Mouse (Mus musculus): ENCODE results near the gene Tbc1d23. TPM values are rescaled to one million over a fixed set of nuclear protein-coding genes. Genes with fewer than 3 reads are reported as not detected.
"Not testable (repeated sequence)": the region's sequence is repeated elsewhere in the genome, so short reads cannot be mapped to it uniquely, and the experiment has no call there.

The Tbc1d23 gene
- polyA plus RNA-seq, 1 experiment from 2014 or later, result 15.5 TPM

- WGBS, result 93% methylated on average over 14 of the region's 14 CpGs
Measured at GRCm38 (mm10) chr16:57191214-57191613, 40.1 kb downstream of the Tbc1d23 start.

DNA sequence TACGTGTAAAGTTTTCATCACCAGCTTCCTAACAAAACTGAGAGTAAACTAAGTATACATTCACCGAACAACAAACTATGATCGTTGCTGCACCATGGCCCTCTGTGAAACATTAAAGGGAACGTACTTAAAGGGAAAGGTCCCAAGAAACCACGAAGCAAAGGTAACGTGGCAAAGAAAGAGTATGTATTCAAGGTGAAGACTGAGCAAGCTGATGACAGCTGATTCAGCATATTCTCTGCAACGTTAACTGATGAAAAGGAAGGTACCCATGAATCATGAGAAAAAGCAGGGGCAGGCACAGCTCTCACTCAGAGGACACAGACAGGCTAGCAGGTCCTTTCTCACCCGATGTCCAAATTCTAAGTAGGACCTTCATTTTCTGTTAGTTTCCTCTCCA lies 40.9 kb downstream of the Tbc1d23 start:
- WGBS, result 95% methylated on average over 8 of the region's 8 CpGs
- peaks cover 46% of the 10 kb centered on the region for H3K36me3 ChIP-seq
- H3K4me1 ChIP-seq, result no peaks in the 10 kb centered on the region
- DNase-seq (ENCODE audit: low spot score), result no peak
- no peaks in the 10 kb centered on the region for H3K9me3 ChIP-seq (replicated peaks)
- no peak overlapping the region for H3K27ac ChIP-seq (replicated peaks)
- no peak overlapping the region for H3K4me3 ChIP-seq
- no peaks in the 10 kb centered on the region for H3K27me3 ChIP-seq (ENCODE audit: low read depth, poor library complexity, severe bottlenecking)

More at GRCm38 (mm10) chr16:57191214-57191613, 40.1 kb downstream of the Tbc1d23 start:
- H3K36me3 ChIP-seq, result peaks cover 39% of the 10 kb centered on the region
- DNase-seq (ENCODE audit: low spot score), result no peak
- no peaks in the 10 kb centered on the region for H3K9me3 ChIP-seq (replicated peaks)
- no peaks in the 10 kb centered on the region for H3K4me1 ChIP-seq
- no peak overlapping the region for H3K27ac ChIP-seq (replicated peaks)
- H3K27me3 ChIP-seq (ENCODE audit: low read depth, poor library complexity, severe bottlenecking), result no peaks in the 10 kb centered on the region
- no peak overlapping the region for H3K4me3 ChIP-seq

- Histone ChIP-seq H3K27me3 (ENCODE audit: low read depth, poor library complexity, severe bottlenecking) (no peaks in the 10 kb centered on the region), H3K27ac (replicated peaks) (no peak overlapping the region), H3K9me3 (replicated peaks) (no peaks in the 10 kb centered on the region), H3K4me1 (no peaks in the 10 kb centered on the region), H3K36me3 (peaks cover 46% of the 10 kb centered on the region), H3K4me3 (no peak overlapping the region)
- no peak for DNase-seq (ENCODE audit: low spot score)
- WGBS, result 94% methylated on average over 2 of the region's 2 CpGs
Measured at GRCm38 (mm10) chr16:57189493-57189892, 41.8 kb downstream of the Tbc1d23 start.

GRCm38 (mm10) chr16:57186618-57187017 lies 44.7 kb downstream of the Tbc1d23 start:
- H3K36me3 ChIP-seq, result peaks cover 61% of the 10 kb centered on the region
- no peaks in the 10 kb centered on the region for H3K4me1 ChIP-seq
- H3K27me3 ChIP-seq (ENCODE audit: low read depth, poor library complexity, severe bottlenecking), result no peaks in the 10 kb centered on the region
- WGBS, result 99% methylated on average over 4 of the region's 4 CpGs
- no peak overlapping the region for H3K27ac ChIP-seq (replicated peaks)
- H3K4me3 ChIP-seq, result no peak overlapping the region
- H3K9me3 ChIP-seq (replicated peaks), result no peaks in the 10 kb centered on the region
- DNase-seq (ENCODE audit: low spot score), result no peak

DNA sequence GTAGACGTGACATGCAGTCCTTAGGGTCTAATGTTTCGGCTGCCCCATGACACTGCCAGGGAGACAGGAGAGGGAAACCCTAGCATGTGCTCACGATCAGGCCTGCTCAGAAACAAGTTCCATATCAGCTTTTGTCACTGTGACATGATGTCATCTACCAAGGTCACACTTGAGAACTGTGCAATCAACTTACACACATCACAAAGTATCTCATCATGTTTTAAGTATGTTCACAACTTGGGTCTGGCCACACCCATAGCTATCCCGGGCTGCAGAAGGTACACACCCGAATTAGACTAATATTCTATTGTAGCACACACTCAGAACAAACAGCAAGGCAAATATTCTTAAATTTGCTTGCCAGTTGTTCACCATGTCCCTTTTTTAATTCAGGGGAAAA lies 49.3 kb downstream of the Tbc1d23 start:
- DNase-seq (ENCODE audit: low spot score), result no peak
- H3K27ac ChIP-seq (replicated peaks), result no peak overlapping the region
- 87% methylated on average over 5 of the region's 5 CpGs for WGBS
- no peak overlapping the region for H3K4me3 ChIP-seq
- no peaks in the 10 kb centered on the region for H3K4me1 ChIP-seq
- no peaks in the 10 kb centered on the region for H3K27me3 ChIP-seq (ENCODE audit: low read depth, poor library complexity, severe bottlenecking)
- H3K9me3 ChIP-seq (replicated peaks), result no peaks in the 10 kb centered on the region
- H3K36me3 ChIP-seq, result peaks cover 45% of the 10 kb centered on the region

GRCm38 (mm10) chr16:57181180-57181579 lies 50.1 kb downstream of the Tbc1d23 start:
- H3K27ac ChIP-seq (replicated peaks), result no peak overlapping the region
- no peaks in the 10 kb centered on the region for H3K9me3 ChIP-seq (replicated peaks)
- peaks cover 52% of the 10 kb centered on the region for H3K36me3 ChIP-seq
- DNase-seq (ENCODE audit: low spot score), result no peak
- WGBS, result 89% methylated on average over 11 of the region's 11 CpGs
- no peaks in the 10 kb centered on the region for H3K4me1 ChIP-seq
- no peak overlapping the region for H3K4me3 ChIP-seq
- no peaks in the 10 kb centered on the region for H3K27me3 ChIP-seq (ENCODE audit: low read depth, poor library complexity, severe bottlenecking)

DNA sequence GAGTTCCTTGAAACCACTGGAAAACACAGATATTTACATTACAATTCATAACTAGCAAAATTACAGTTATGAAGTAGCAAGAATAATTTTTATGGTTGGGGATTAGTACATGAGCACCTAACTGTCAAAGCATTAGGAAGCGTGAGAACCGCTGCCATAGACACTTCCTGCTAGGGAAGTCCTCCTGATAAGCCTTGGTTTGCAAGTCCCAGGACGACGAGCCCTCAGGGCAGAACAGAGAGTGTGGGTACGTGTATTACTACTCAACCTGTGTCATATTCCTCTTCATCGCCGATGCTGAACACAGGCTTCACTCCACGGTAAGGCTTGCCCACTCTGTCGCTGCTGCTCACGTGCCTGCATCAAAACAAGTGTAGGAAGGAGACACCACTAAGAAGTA lies 53.6 kb downstream of the Tbc1d23 start:
- Histone ChIP-seq H3K36me3 (peaks cover 44% of the 10 kb centered on the region), H3K27me3 (ENCODE audit: low read depth, poor library complexity, severe bottlenecking) (no peaks in the 10 kb centered on the region), H3K4me1 (peaks cover 4% of the 10 kb centered on the region; the same call in 1 of the 2 replicates), H3K4me3 (no peak overlapping the region), H3K9me3 (replicated peaks) (no peaks in the 10 kb centered on the region), H3K27ac (replicated peaks) (no peak overlapping the region)
- 90% methylated on average over 10 of the region's 10 CpGs for WGBS
- DNase-seq (ENCODE audit: low spot score), result no peak

DNA sequence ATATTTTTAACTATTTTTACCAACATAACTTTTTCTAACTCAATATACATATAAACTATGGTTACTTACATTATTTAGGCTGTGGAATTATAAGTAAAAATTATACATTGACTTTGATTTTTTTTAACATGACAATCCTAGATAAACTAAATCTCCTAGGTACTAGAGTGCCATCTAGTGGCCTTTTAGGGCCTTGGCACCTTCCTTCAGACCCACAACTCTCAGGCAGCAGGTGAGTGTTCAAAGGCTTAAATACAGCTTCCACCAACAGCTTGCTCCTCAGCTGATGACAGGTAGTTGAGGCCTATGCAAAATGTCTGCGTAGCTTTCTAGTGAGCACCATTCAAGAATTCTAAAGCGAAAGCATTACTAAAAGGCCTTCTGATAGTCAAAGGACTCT lies 54.0 kb downstream of the Tbc1d23 start:
- 64% methylated on average over 2 of the region's 2 CpGs for WGBS
- peaks cover 44% of the 10 kb centered on the region for H3K36me3 ChIP-seq
- H3K4me3 ChIP-seq, result no peak overlapping the region
- H3K27me3 ChIP-seq (ENCODE audit: low read depth, poor library complexity, severe bottlenecking), result no peaks in the 10 kb centered on the region
- H3K9me3 ChIP-seq (replicated peaks), result no peaks in the 10 kb centered on the region
- peaks cover 4% of the 10 kb centered on the region; the same call in 1 of the 2 replicates for H3K4me1 ChIP-seq
- DNase-seq (ENCODE audit: low spot score), result no peak
- no peak overlapping the region for H3K27ac ChIP-seq (replicated peaks)

GRCm38 (mm10) chr16:57176276-57176675 lies 55.0 kb downstream of the Tbc1d23 start:
- no peak for DNase-seq (ENCODE audit: low spot score)
- peaks cover 4% of the 10 kb centered on the region; the same call in 1 of the 2 replicates for H3K4me1 ChIP-seq
- H3K36me3 ChIP-seq, result peaks cover 37% of the 10 kb centered on the region
- H3K4me3 ChIP-seq, result no peak overlapping the region
- WGBS, result 90% methylated on average over 7 of the region's 7 CpGs
- no peaks in the 10 kb centered on the region for H3K9me3 ChIP-seq (replicated peaks)
- H3K27me3 ChIP-seq (ENCODE audit: low read depth, poor library complexity, severe bottlenecking), result no peaks in the 10 kb centered on the region
- H3K27ac ChIP-seq (replicated peaks), result no peak overlapping the region

DNA sequence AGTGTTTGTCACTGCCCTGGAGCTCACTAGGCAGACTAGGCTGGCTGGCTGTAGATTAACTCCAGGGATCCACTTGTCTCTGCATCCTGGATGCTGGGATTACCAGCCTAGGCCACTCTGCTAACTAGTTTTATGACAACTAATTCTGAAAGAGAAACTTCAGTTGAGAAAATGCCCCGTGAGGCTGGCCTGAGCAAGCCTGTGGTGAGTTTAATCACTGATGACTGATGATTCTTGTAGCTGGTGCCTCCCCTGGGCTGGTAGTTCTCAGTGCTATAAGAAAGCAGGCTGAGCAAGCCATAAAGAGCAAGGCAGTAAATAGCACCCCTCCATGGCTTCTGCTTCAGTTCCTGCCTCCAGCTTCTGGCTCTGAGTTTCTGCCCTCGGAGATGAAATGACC lies 55.6 kb downstream of the Tbc1d23 start:
- WGBS, result 70% methylated on average over 2 of the region's 2 CpGs
- DNase-seq (ENCODE audit: low spot score), result no peak
- Histone ChIP-seq H3K4me1 (peaks cover 4% of the 10 kb centered on the region; the same call in 1 of the 2 replicates), H3K27ac (replicated peaks) (no peak overlapping the region), H3K27me3 (ENCODE audit: low read depth, poor library complexity, severe bottlenecking) (no peaks in the 10 kb centered on the region), H3K36me3 (peaks cover 38% of the 10 kb centered on the region), H3K9me3 (replicated peaks) (no peaks in the 10 kb centered on the region), H3K4me3 (no peak overlapping the region)

DNA sequence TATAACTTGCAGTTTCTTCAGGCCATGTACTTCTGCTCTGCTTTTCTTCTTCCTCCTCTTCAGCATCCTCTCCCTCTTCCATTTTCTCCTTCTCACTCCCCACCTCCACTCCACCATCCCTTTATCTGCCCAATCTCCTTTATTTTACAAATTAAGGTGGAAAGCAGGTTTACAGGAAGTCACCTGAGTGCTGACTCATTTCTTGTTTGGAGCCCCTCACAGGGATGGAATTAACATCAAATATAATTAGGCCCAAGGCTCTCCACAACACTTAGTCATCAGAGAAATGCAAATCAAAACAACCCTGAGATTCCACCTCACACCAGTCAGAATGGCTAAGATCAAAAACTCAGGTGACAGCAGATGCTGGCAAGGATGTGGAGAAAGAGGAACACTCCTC lies 56.8 kb downstream of the Tbc1d23 start:
- H3K4me3 ChIP-seq; H3K27me3 ChIP-seq (ENCODE audit: low read depth, poor library complexity, severe bottlenecking); DNase-seq (ENCODE audit: low spot score); H3K9me3 ChIP-seq (replicated peaks); H3K27ac ChIP-seq (replicated peaks); H3K4me1 ChIP-seq: not testable (repeated sequence)
- peaks cover 36% of the 10 kb centered on the region for H3K36me3 ChIP-seq

GRCm38 (mm10) chr16:57171570-57171969 lies 59.7 kb downstream of the Tbc1d23 start:
- H3K27ac ChIP-seq (replicated peaks), result no peak overlapping the region
- no peak for DNase-seq (ENCODE audit: low spot score)
- no peak overlapping the region for H3K4me3 ChIP-seq
- H3K27me3 ChIP-seq (ENCODE audit: low read depth, poor library complexity, severe bottlenecking), result no peaks in the 10 kb centered on the region
- H3K4me1 ChIP-seq, result peaks cover 29% of the 10 kb centered on the region
- peaks cover 28% of the 10 kb centered on the region for H3K36me3 ChIP-seq
- no peaks in the 10 kb centered on the region for H3K9me3 ChIP-seq (replicated peaks)
- WGBS, result 94% methylated on average over 6 of the region's 6 CpGs

- no peak for DNase-seq (ENCODE audit: low spot score)
- Histone ChIP-seq H3K4me1 (peaks cover 32% of the 10 kb centered on the region), H3K27me3 (ENCODE audit: low read depth, poor library complexity, severe bottlenecking) (no peaks in the 10 kb centered on the region), H3K4me3 (no peak overlapping the region), H3K27ac (replicated peaks) (no peak overlapping the region), H3K9me3 (replicated peaks) (no peaks in the 10 kb centered on the region), H3K36me3 (peaks cover 25% of the 10 kb centered on the region)
- WGBS, result 93% methylated on average over 8 of the region's 8 CpGs
Measured at GRCm38 (mm10) chr16:57171161-57171560, 60.1 kb downstream of the Tbc1d23 start.

DNA sequence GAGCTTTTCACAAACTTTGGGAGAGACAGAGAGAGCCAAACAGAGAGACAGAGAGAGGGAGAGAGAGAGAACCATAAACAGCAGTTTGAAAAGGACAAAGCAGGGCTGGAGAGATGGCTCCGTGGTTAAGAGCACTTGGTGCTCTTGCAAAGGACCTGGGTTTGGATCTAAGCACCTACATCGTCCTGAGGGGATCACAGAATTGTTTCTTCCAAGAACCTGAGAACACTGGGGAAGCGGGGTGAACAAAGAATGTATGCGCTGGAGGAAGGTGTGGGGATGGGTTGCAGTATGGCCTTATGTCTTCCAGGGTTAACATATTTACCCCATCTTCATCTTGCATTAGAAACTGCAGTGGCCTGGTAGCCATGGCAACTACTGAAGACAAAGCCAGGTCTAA lies 63.1 kb downstream of the Tbc1d23 start:
- H3K27ac ChIP-seq (replicated peaks), result peak overlapping the region; percentile 92
- H3K27me3 ChIP-seq (ENCODE audit: low read depth, poor library complexity, severe bottlenecking), result no peaks in the 10 kb centered on the region
- H3K4me1 ChIP-seq, result peaks cover 33% of the 10 kb centered on the region
- DNase-seq (ENCODE audit: low spot score), result peak; percentile 44
- 46% methylated on average over 4 of the region's 4 CpGs for WGBS
- peaks cover 19% of the 10 kb centered on the region for H3K36me3 ChIP-seq
- peak overlapping the region; percentile 84; the same call in 1 of the 2 replicates for H3K4me3 ChIP-seq
- H3K9me3 ChIP-seq (replicated peaks), result no peaks in the 10 kb centered on the region

Measured in midbrain, embryonic 10.5 days (tissue).